Mouse (Mus musculus) erythroblast, embryonic 14.5 days (primary cell): Measurements from ENCODE around the gene Vtn.

ENCODE experiments used
- GATA1 ChIP-seq: IDR thresholded peaks from 2 replicates; pipeline ENCODE4 v1.6.1; 2012; ENCODE audit warnings: low read length, inconsistent platforms, mixed read lengths
- TAL1 ChIP-seq: IDR thresholded peaks from 3 replicates; pipeline ENCODE4 v1.6.1; 2012; ENCODE audit warnings: low read length, inconsistent platforms, mixed read lengths

DNA sequence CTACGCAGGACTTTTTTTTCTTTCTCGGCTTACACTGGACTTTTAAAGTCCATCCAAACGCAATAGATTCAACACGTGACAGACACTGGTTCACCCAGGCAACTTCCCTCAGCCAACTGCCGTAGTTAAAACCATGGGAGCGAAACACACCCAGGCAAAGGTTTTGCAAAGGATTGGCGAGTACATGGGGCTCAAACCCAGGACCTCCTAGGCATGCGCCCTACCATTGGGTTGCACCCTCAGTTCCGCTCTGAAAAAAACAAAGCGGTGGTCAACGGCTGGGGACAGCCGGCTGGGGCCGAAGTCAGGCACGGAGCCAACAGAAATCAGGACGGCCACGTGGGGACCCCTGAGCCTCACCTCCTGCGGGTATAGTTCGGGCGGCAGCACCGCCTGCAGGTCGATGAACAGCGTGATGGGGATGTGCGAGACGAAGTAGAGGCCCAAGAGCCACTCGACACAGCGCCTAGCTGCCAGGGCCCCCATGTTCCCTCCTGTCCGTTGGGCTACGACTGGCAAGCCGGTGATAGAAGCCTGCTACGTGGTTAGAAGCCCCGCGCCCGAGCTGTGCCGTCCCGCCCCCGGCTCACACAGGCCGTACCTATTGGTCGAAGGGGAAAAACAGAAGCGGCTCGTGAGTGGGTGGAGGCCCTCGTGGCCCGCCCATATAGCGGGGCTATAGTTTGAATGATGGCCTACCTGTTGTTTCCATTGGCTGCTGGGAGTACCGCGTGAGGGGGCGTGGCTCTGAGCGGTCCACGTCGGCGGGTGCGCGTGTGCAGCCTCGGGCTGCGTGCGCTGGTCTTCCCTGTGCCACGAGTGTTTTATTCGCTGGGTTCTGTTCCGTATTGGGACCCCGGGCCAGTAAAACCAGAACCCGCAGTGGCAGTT, 51.5 kb downstream of the Vtn start, which contains the start of gene Tmem97:
- TF ChIP-seq GATA1: no peak
- TF ChIP-seq TAL1: no peak
